Mouse (Mus musculus): ENCODE measurements around the gene Mef2d.
A peak's percentile ranks its signal among the peaks of the same experiment; 100 is the strongest.
"Not testable (repeated sequence)": the region's sequence is repeated elsewhere in the genome, so short reads cannot be mapped to it uniquely, and the experiment has no call there.

Gene Mef2d

DNA sequence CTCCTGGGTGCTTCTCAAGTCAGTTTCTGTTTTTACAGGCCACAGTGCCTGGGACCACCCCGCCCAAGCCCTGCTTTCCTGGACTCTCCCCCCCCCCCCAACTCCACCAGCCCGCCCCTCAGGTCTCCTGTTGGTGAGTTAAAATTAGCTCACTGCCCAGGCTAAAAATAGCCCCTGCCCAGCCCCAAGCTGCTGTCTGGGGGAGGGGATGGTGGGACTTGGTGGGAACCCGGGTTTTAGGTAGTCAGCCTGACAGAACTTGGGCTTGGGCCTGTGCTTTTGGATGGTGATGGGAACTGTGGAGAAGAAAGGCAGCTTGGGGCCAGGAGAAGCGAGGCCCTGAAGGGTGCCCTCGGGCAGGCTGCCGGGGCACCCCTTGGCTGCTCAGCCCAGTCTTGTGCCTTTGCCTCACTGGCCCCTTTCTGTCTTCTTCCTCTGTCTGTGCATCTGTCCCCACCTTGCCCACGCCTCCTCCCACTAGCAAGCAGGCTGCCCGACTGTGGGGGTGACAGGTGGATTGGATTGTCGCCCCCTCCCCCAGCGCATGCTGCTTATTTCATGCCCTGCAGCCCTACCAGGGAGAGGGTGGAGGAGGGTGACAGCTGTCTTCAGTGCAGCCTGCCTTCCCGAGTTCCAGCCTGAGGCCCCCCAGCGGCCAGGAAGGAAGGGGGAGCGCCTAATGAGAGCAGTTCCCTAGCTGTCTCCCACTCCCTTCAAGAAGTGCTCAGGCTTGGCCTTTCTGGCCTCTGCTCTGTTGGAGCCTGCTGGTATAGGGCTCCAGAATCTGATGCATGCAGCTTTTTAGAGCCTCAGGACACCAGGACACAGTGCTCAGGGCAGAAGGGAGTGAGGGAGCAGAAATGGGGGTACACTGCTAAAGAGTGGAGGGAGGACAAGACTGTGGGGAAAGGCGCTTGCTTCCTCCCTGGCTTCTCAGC, 8.2 kb downstream of the Mef2d start:
- peak; percentile 31 to 37 for DNase-seq (ENCODE audit: low spot score in 2 of 2)

DNA sequence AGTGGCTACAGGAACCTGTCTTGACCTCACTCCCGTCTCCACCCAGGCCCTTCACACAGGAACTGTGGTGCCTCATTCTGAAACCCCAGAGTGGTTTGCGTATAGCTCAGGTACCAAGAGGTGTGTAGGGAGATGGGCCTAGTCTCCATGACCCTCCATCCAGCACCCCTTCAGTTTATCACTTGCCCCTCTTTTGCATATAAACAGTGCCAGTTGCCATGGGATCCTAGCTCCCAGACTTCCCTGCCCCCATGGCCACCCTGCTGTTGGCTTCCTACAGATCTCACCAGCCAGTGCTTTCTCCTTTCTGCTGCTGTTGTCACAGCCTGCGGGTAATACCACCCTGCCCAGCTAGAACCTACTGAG, 8.8 kb downstream of the Mef2d start:
- DNase-seq (ENCODE audit: low spot score in 2 of 2), result no peak

DNA sequence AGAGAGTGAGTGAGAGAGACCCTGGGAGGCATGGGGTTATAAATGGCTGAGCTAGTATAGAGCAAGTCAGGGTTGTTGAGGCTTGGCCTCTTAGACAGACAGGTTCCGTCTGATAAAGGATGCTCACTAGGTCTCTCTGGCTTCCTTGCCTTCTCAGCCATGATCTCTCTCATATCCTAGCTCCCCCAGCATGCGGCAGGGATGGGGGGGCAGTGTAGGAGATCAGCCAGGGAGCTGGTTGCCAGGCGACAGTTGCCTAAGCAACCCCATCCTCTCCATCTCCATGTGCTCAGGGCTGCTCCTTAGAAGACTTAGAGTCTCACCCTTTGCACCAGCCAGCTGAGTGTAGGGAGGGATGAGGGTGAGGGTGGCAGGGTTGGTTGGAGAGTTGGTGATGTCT, 9.9 kb downstream of the Mef2d start:
- DNase-seq (ENCODE audit: low spot score in 2 of 2), result no peak

DNA sequence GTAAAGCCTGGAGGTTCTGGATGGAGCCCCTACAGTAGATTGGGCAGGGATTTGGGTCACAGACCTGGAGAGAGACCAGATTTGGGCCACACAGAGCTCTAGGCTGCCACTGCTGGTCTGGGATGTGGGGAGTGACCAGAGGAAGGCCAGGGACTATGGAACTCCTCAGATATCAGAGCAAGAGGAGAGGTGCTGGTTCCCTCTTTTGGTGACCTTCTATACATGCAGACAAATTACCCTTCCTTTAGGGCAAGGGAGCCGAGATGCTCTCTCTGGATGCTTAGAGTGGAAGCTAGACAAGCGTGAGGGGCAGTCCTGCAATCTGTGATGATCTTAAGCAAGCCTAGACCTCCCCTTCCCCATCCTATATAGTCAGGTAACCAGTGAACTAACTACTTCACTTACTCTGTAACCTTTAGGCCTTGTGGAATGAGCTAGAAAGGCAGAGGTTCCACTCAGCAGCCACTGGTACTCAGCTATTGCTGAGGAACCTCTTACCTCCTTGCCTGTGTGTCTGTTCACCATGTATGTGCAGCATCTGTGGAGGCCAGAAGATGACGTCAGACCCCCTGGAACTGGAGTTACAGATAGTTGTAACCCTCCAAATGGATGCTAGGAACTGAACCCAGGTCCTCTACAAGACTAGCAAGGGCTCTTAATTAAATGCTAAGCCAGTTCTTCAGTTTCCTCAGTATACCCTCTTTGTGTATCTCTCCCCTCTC, 11.3 kb downstream of the Mef2d start:
- no peak for DNase-seq (ENCODE audit: low spot score in 2 of 2)

DNA sequence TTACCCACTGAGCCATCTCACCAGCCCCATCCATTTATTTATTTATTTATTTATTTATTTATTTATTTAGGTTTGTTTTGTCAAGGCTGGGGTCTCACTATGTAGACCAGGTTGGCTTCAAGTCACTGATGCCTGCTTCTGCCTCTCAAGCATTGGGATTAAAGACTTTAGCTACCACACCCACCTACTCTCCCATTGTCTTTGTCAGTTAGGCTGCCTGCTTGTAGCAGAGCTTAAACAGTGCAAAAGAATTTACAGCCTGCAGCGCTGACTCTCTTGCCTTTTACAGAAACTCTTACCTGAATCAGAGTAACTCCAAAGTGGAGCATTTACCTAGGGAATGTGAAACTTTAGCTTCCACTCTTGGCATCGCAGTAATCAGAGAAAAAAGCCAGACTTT, 12.1 kb downstream of the Mef2d start:
- no peak for DNase-seq (ENCODE audit: low spot score in 2 of 2)

DNA sequence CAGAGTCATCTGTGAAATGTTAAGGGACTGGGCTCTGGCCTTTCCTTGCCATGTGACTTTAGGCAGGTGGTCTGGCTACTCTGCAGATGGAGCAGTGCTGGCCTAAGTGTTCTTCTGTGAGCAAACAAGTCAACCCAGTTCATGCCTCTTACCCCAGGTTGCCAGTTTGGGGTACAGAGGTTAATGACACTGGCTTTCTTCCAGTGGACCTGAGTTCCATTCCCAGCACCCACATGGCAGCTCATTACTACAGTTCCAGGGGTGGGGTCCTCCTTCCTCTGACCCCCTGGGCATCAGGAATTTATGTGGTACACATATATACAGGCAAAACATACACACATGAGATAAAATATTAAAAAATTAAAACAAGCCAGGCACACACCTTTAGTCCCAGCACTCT, 14.6 kb downstream of the Mef2d start:
- DNase-seq (ENCODE audit: low spot score in 2 of 2), result no peak

DNA sequence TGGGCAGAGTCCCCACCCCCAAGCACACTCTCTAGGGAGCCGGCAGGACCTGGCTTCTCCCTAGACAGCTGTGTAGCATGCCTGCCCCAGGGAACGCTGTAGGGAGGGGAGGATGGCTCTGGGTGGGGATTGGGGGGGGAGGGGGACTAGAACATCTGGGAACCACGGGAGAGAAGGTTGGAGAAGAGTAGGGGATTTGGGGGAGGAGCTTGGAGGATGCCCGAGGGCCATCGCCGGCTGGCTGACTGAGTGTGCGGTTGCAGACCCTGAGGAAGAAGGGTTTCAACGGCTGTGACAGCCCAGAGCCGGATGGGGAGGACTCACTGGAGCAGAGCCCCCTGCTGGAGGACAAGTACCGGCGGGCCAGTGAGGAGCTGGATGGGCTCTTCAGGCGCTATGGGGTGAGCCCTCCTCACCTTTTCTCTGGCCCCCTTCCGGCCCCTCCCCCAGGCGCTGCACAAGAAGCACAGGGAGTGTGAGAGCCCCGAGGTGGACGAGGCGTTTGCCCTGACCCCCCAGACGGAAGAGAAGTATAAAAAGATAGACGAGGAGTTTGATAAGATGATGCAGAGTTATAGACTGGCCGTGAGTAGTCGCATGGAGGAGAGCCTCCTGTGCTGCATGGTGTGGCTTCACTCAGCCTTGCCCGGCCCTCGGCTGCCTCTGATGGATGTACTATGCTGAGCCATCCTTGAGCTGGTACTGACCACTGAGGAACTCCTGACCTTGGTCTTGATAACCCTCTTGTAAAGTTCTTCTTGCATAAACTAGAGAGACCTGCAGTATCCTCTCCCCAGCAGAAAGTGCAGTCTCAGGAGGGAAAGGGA, 15.8 kb downstream of the Mef2d start:
- DNase-seq (ENCODE audit: low spot score in 2 of 2), result peak; percentile 25 to 68

DNA sequence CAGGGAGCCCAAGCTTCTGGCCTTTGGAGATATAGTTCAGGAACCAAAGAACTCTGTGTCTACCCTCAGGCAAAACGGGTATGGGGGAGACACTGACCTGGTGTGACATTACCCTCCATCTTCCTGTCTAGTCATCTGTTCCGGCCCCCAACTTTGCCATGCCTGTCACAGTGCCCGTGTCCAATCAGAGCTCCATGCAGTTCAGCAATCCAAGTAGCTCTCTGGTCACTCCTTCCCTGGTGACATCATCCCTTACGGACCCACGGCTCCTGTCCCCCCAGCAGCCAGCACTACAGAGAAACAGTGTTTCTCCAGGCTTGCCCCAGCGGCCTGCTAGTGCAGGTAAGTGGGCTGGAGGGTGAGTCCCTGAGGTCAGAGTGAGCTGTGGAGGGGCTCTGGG, 16.8 kb downstream of the Mef2d start:
- no peak for DNase-seq (ENCODE audit: low spot score in 2 of 2)

DNA sequence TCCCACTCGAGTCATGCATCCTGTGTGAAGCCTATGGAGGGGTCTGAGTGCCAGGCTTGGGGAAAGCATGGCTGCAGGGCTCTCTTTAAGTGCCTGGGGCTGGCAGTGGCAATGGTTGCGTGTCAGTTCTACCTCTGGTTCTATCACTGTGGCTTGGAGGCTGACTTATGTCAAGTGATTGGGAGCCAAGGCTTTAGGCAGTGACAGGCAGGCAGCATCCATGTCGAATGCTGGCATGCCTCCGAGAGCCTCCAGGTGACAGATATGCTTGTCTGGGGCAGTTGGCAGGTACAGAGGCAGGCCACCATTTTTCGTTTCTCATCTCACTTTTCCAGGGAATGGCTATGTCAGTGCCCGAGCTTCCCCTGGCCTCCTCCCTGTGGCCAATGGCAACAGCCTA, 18.7 kb downstream of the Mef2d start:
- DNase-seq (ENCODE audit: low spot score in 2 of 2), result no peak

DNA sequence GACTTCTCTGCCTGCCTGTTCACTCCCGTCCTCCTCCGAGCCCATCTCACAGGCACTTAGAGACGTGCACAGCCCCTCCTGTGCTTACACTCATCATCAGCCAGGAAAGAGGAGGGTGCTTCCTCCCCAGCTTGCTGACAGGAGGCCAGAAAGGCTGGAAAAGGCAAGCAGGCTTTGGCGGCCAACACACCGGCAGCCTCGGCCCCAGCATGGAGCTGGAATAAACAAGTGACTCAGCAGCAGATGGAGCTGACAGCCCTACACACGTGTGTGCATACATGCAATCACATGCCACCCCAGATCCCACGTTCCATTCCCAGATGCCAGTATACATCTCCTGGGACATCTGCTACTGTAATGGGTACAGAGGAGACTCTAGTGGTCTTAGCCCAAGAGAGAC, 20.1 kb downstream of the Mef2d start:
- no peak for DNase-seq (ENCODE audit: low spot score in 2 of 2)

DNA sequence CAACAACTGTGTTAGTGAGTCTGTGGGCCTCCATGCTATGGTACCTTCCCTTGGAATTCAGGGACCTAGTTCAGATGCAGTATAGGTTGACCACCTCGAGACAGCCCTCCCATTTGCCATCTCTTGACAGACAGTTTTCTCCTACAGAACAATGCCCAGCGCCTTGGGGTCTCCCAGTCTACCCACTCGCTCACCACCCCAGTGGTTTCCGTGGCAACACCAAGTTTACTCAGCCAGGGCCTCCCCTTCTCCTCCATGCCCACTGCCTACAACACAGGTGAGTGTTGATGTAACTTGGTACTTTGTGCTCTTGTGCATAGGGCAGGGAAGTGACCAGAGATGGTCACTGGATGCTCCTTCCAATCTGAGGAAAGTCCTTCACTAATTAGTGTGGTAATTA, 20.6 kb downstream of the Mef2d start:
- no peak for DNase-seq (ENCODE audit: low spot score in 2 of 2)

DNA sequence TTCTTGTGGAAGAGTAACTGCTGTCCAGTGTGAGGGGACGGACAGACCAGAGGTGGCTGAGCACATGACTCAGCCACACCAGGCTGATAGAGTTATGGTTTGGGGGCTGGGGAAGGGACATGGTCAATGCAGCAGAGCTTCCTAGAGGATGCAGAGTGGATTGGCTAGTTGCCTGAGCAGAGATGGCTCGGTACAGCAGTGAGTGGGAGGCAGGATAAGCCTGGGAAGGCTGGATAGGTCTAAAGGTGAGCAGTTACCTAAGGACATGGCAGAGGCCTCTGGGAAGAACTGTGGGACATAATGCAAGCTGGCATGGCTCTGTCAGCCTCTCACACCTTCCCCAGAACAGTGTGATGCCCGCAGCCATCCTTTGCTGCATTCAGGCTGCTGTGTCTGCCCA, 21.7 kb downstream of the Mef2d start:
- no peak for DNase-seq (ENCODE audit: low spot score in 2 of 2)

DNA sequence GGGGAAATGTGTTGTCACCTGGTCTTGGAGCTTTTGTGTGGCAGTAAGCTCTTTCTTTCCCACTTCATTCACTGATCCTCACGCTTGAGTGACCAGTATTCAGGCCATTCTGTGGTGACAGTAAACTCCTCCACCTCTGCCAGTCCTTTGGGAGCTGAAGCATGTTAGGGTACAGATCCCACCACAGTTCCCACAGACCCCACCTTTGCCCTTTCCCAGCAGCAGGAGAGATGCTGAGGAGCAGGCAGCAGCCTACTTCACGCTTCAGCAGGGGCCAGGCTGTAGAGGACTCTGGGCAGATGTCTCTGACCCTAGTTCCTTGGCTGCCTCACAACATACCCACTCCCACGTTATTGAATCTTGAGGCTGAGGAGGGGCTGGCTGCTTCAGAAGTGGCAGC, 22.1 kb downstream of the Mef2d start:
- DNase-seq (ENCODE audit: low spot score in 2 of 2), result no peak

DNA sequence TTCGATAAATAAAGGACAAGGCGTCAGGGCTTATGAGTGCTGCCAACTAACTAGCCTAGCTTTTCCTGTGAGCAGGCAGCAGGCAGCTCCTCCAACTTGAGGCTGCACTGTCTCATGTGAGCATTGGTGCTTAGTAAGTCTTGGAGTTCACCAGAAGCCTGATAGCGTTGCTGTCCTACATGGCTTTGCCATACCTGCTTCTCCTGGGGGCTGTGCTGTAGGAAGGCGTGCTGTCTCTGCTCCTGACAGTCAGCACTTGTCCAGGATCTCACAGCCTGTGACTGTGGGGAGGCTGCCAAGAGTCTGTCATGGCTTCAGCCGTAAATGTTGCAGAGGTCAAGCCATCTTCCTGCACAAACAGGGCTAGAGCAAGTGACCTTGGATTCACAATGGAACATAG, 23.9 kb downstream of the Mef2d start:
- DNase-seq (ENCODE audit: low spot score in 2 of 2), result no peak

DNA sequence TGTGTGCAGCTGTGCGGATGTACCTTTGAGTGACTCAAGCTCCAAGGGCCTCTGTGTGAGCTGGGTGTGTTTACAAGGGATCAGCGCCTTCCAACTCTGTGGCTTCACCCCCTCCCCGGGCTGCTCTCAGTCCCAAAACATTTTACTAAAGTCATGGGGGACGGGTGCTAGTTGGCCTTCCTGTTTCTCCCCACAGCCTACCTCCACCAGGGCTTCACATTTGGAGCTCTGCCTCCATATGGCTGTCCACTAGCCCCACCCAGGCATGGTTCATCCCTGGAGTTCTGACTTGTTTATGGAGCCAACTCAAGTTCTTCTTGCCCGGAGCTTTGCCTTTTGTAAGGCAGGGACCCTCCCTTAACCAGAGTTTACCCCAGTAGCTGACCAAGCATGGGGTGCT, 28.2 kb downstream of the Mef2d start:
- no peak for DNase-seq (ENCODE audit: low spot score in 2 of 2)

DNA sequence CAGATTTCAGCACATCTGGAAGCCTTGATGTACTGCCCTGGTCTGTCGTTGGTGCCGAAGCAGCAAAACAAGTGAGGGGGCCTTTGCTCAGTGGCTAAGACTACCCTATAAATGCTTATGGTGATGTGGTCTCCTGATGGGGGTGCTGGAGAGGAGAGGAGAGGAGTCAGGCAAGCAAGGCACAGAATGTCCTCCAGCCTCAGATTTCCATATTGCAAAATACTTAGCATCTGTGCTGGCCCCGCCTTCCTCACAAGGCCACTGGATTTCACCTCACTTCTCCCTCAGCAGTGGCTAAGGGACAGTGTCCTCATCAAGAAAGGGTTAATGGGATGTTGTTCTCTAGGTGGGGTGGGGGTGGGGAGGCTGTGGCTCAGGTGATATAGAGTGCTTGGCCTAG, 30.3 kb downstream of the Mef2d start:
- DNase-seq (ENCODE audit: low spot score in 2 of 2), result no peak

DNA sequence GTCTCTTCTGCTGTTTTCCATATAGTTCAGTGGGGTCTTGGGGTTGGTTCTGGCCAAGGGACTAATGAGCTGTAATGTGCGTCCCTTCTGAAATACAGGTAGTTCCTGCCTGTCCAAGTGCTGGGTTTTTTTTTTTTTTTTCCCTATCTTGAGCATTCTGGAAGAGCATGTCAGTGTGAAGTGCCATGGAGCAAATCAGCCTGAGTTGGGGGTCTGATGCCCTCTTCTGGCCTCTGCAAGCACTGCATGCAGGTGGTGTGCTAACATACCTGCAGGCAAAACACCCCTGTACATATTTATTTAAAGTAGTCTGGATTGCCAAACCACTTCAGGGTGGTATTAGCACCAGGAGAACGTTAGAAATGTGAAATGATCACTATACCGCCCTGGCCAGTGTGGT, 31.2 kb downstream of the Mef2d start:
- peak in 1 of 2 experiments; percentile 74 for DNase-seq (ENCODE audit: low spot score in 2 of 2)

DNA sequence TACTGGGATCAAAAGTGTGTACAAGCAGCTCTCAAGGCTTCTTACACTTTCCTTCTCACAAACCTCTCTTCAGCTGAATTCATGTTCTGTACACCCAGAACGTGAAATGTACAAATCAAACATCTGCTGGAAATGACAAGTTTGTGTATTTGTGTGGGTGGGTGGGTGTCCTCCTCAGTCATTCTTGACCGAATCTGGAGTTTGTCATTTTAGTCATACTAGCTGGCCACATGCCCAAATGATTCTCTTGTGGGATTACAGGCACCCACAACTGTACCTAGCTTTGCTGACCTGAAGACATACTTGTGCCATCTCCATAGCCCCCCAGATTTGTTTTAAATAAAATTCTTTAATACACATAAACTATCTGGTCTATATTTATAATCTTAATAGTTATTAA, 32.7 kb downstream of the Mef2d start:
- DNase-seq (ENCODE audit: low spot score in 2 of 2), result no peak

DNA sequence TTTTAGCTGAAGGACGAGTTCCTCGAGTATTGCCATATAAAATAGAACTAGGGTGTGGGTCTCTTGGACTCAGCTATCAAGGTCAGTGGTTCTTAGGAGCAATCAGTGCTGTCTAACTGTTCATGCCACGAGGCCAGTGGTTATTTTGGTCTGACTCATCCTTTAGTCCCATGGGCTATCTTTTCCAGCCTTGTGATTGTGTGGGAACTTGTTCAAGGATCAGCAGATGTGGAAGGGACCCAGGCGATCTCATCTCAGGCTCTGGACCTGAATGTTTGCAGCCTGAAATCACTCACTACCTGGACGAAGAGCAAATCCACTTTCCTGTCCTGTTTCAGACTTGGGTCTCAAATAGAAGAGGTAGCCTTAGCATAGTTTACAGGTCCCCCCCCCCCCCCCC, 34.9 kb downstream of the Mef2d start:
- DNase-seq (ENCODE audit: low spot score in 2 of 2), result no peak

DNA sequence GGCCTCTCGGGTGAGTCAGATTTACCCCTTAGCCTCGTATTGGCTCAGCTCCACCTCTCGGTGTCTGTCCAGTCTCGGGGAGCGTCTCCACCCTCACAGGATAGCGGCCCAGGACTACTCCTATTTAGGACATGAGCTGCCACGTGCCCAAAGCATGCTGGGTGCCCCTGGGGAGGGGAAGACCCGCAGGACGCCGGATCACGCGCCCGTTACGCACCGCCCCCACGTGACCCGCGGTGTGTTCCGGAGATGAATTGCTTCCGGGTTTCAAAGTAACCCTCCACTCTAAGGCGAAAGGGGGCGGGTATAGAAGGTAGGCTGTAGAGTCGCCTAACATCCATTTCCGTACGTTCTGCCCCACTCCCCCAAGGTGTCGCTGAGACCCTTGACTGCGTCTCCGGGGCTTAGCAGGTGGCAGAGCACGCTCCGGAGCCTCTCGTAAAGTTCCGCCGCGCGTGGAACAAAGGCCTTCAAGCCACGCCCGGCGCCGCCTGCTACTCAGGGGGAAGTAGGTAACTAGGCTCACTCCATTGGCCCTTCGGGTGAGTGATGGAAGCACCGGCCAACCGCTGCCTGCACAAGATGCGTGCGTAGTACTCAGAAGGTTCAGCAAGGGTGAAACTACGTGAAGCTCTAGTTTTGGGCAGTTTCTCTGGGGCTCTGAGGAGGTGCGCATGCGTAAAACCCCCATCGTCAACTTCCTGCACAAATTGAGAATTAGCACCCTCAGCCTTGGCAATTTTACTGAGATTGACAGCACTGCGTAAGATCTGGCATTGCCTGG, 35.6 kb downstream of the Mef2d start:
- peak; percentile 89 to 96 for DNase-seq (ENCODE audit: low spot score in 2 of 2)

DNA sequence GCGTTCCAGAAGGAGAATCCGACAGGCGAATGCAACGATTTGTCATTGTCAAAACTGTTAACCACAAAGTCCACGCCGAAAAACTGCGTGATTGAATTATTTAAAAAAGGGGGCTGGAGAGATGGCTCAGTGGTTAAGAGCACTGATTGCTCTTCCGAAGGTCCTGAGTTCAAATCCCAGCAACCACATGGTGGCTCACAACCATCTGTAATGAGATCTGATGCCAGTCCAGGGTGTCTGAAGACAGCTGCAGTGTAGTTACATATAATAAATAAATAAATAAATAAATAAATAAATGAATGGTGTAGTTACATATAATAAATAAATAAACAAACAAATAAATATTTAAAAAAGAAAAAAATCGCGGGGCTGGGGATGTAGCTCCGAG, 36.2 kb downstream of the Mef2d start:
- not testable (repeated sequence) for DNase-seq (ENCODE audit: low spot score in 2 of 2)

DNA sequence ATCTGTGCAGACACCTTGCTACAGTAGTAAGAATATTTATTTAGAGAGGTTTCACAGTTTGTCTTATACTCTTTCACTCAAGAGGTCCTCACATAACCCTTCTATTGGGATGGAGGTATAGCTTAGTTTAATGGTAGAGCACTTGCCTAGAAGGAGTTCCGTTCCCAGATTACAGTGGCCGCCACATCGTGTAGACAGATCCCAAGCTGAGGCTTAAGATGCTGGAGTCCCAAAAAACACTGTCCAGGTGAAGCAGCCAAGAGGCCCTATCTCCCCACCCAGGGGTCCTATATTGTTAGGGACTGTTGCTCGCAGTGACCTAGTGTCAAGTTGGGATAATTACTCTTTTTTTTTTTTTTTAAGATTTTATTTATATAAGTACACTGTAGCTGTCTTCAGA, 36.8 kb downstream of the Mef2d start:
- no peak for DNase-seq (ENCODE audit: low spot score in 2 of 2)

Measured in spleen, postnatal 10 days (tissue).